Mouse (Mus musculus) intestine, postnatal 0 days (tissue): ENCODE data around the gene Kcnk13. TPM values are rescaled to one million over a fixed set of nuclear protein-coding genes. Genes with fewer than 3 reads are reported as not detected.

ENCODE experiments used
- ATAC-seq: fragments of 200-750 bp; cut with Nextera tagmentation; 2 replicates; pipeline ENCODE4 v1.8.0; 2017; ENCODE audit warnings: mild to moderate bottlenecking, moderate TSS enrichment, moderate library complexity
- H3K27ac ChIP-seq: fragments of 300-500 bp; sonication (generic); 2 replicates; pipeline ENCODE4 v1.5.1; 2014; ENCODE audit warnings: mild to moderate bottlenecking, low read depth, low read length, moderate library complexity
- H3K27me3 ChIP-seq: fragments of 300-500 bp; sonication (generic); replicated peaks from 2 replicates; pipeline ENCODE4 v1.6.1; 2014; ENCODE audit warnings: low read length, mixed read lengths; ENCODE audit not compliant: control insufficient read depth, insufficient read depth
- H3K36me3 ChIP-seq: fragments of 300-500 bp; sonication (generic); 2 replicates; pipeline ENCODE4 v1.6.1; 2014; ENCODE audit warnings: mild to moderate bottlenecking, moderate library complexity; ENCODE audit not compliant: control insufficient read depth, insufficient read depth
- H3K4me1 ChIP-seq: fragments of 300-500 bp; sonication (generic); replicated peaks from 2 replicates; pipeline ENCODE4 v1.6.1; 2014; ENCODE audit warnings: antibody characterized with exemption, low read length, mixed read lengths; ENCODE audit not compliant: control insufficient read depth, insufficient read depth
- H3K4me2 ChIP-seq: fragments of 300-500 bp; sonication (generic); replicated peaks from 2 replicates; pipeline ENCODE4 v1.6.1; 2014; ENCODE audit warnings: low read depth, mild to moderate bottlenecking, moderate library complexity
- H3K4me3 ChIP-seq: fragments of 300-500 bp; sonication (generic); 2 replicates; pipeline ENCODE4 v1.5.1; 2014; ENCODE audit warnings: low read depth, low read length
- H3K9ac ChIP-seq: fragments of 300-500 bp; sonication (generic); 2 replicates; pipeline ENCODE4 v1.6.1; 2014; ENCODE audit warnings: mild to moderate bottlenecking, low read depth, low read length
- H3K9me3 ChIP-seq: fragments of 300-500 bp; sonication (generic); 2 replicates; pipeline ENCODE4 v1.6.1; 2016; ENCODE audit warnings: mixed run types; ENCODE audit not compliant: control insufficient read depth
- CTCF ChIP-seq: sonication (generic); IDR thresholded peaks from 2 replicates; pipeline ENCODE4 v1.5.1; 2016; ENCODE audit warnings: low read depth, mild to moderate bottlenecking, control low read depth, antibody characterized with exemption, moderate library complexity
- WGBS: fragments of 180-500 bp; shearing (Covaris S2); extraction: QIAGEN DNeasy Blood & Tissue Kit; methylation state at CpG from one replicate; pipeline ENCODE4 v1.1.7; 2014; 5-methylcytosine and 5-hydroxymethylcytosine counted together
- polyA plus RNA-seq: library from polyadenylated mRNA; unstranded; fragments of >200 nt; fragmentation: Nextera tagmentation; extraction: Ambion mirVana; gene quantifications from 2 replicates; pipeline ENCODE4 v1.2.1, GENCODE M21; 2015

The Kcnk13 gene
- polyA plus RNA-seq, 1 experiment from 2014 or later: 0.43 TPM

DNA sequence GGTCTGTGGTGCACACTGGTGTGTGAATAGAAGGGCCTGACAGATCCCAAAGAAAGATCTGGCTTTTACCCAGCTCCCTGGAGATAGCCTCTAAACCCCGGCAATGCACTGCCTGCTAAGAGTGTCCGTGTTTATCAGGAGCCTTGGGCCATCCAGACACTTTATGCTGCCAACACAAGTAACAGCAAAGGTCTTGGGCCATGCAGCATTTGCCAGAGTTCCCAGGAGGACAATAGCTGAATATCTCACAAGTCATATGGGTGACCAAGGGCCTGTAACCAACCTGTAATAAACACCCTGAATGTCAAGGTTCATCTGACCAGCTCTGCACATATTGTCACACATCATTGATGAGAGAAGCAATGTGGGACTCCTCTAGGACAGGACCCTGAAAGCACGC, 123.7 kb downstream of the Kcnk13 start:
- Histone ChIP-seq H3K9ac (no peak overlapping the region), H3K4me3 (no peak overlapping the region), H3K4me2 (no peak overlapping the region), H3K36me3 (no peaks in the 10 kb centered on the region), H3K4me1 (no peaks in the 10 kb centered on the region), H3K9me3 (no peaks in the 10 kb centered on the region), H3K27ac (no peak overlapping the region), H3K27me3 (no peaks in the 10 kb centered on the region)
- no peak for ATAC-seq
- 83% methylated on average over 3 of the region's 3 CpGs for WGBS
- no peak for TF ChIP-seq CTCF

DNA sequence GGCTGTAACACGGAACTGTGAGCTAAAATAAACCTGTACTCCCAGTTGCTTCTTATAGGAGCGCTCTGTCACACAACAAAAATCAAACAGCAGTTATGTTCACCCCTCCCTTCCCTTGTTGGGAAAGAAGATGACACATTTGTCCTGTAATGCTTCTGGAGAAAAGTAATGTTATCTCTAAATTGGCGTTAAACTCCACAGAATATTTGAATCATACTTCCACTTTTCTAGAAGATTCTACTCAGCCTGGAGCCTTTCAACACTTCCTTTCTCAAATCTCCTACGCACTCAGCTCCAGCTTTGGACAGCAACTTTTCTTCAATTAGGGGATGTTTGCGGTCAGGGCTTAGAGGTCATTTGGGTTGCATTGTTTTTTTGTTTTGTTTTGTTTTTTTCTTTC, 125.0 kb downstream of the Kcnk13 start:
- H3K4me1 ChIP-seq: no peaks in the 10 kb centered on the region
- TF ChIP-seq CTCF: no peak
- no peak overlapping the region for H3K9ac ChIP-seq
- WGBS: 80% methylated on average over 5 of the region's 5 CpGs
- H3K4me2 ChIP-seq: no peak overlapping the region
- H3K36me3 ChIP-seq: no peaks in the 10 kb centered on the region
- no peak overlapping the region for H3K4me3 ChIP-seq
- ATAC-seq: no peak
- H3K27me3 ChIP-seq: no peaks in the 10 kb centered on the region
- no peak overlapping the region for H3K27ac ChIP-seq
- no peaks in the 10 kb centered on the region for H3K9me3 ChIP-seq

DNA sequence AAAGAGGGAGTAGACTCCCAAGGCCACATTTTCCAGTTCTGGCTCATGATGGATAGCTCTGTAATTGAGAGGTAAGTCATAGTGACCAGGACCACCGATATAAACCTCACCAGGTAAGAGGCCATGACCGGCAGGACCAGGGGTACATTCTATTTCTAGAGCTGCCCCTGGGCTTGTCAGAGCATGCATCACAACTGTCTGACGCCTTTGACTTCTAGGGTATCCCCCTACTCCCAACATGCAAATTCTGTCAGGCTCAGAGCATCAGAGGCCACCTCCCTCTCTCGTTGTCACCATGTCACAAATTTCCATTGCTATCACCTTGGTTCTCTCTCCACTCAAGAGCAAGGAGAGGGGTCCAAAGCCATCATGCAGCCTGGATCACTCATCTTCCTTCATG, 126.5 kb downstream of the Kcnk13 start:
- no peak overlapping the region for H3K4me3 ChIP-seq
- no peak overlapping the region for H3K4me2 ChIP-seq
- H3K4me1 ChIP-seq: no peaks in the 10 kb centered on the region
- H3K9ac ChIP-seq: no peak overlapping the region
- no peaks in the 10 kb centered on the region for H3K36me3 ChIP-seq
- H3K27me3 ChIP-seq: no peaks in the 10 kb centered on the region
- no peaks in the 10 kb centered on the region for H3K9me3 ChIP-seq
- no peak for ATAC-seq
- WGBS: 84% methylated on average over 4 of the region's 4 CpGs
- TF ChIP-seq CTCF: no peak
- no peak overlapping the region for H3K27ac ChIP-seq

DNA sequence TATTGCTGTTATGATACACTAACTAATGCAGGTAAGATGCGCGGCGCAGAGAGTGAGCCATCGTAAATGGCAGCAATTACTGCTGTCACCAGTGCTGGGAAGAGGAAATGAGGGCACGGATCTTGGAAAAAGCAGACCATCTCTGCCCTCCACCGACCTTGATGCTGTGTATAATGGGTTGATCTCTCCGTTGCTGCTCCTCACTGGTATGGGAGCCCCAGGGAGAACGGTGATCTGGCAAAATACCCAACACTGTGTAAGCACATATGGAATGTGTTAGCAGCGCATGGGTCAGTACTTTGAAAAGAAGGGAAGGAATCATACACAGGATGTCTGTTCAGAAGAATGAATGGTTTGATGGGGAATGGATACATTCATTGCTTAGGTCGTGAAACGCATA, 128.7 kb downstream of the Kcnk13 start:
- Histone ChIP-seq H3K4me3 (no peak overlapping the region), H3K4me2 (no peak overlapping the region), H3K9ac (no peak overlapping the region), H3K27ac (no peak overlapping the region), H3K36me3 (no peaks in the 10 kb centered on the region), H3K9me3 (no peaks in the 10 kb centered on the region), H3K4me1 (no peaks in the 10 kb centered on the region), H3K27me3 (no peaks in the 10 kb centered on the region)
- TF ChIP-seq CTCF: no peak
- ATAC-seq: no peak
- WGBS: 80% methylated on average over 11 of the region's 11 CpGs

- H3K9ac ChIP-seq: no peak overlapping the region
- no peaks in the 10 kb centered on the region for H3K27me3 ChIP-seq
- no peak overlapping the region for H3K4me2 ChIP-seq
- WGBS: 32% methylated on average over 3 of the region's 3 CpGs
- H3K4me1 ChIP-seq: no peaks in the 10 kb centered on the region
- no peak overlapping the region for H3K4me3 ChIP-seq
- no peaks in the 10 kb centered on the region for H3K9me3 ChIP-seq
- TF ChIP-seq CTCF: peak; percentile 10; the same call in 1 of the 2 replicates
- ATAC-seq: no peak
- no peaks in the 10 kb centered on the region for H3K36me3 ChIP-seq
- H3K27ac ChIP-seq: no peak overlapping the region
Observed at GRCm38 (mm10) chr12:100099971-100100706, 135.8 kb downstream of the Kcnk13 start.

GRCm38 (mm10) chr12:100100707-100101030, 136.4 kb downstream of the Kcnk13 start:
- no peak overlapping the region for H3K9ac ChIP-seq
- H3K4me3 ChIP-seq: no peak overlapping the region
- H3K27ac ChIP-seq: no peak overlapping the region
- H3K4me2 ChIP-seq: no peak overlapping the region
- H3K4me1 ChIP-seq: no peaks in the 10 kb centered on the region
- WGBS: 67% methylated on average over 3 of the region's 3 CpGs
- no peak for TF ChIP-seq CTCF
- no peak for ATAC-seq
- H3K36me3 ChIP-seq: no peaks in the 10 kb centered on the region
- no peaks in the 10 kb centered on the region for H3K9me3 ChIP-seq
- H3K27me3 ChIP-seq: no peaks in the 10 kb centered on the region

DNA sequence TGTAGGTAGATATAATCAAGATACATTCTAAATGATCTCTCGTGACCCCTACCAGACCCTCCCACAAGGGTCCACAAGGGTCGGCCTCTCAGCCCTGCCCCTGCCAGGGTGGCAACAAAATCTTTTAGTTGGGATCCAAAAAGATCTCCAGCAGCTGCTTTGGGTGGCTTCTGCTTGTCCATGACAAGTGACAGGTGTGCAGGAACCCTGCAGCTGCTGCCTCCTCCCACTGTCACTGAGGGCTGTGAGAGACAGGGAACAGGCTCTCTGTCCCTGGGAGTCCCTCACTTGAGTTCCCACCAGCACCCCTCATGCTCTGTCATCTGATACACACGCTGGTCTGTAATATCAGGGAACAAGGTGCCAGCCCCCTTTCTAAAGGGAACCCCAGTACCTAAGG, 137.4 kb downstream of the Kcnk13 start:
- no peaks in the 10 kb centered on the region for H3K4me1 ChIP-seq
- H3K4me2 ChIP-seq: no peak overlapping the region
- no peak overlapping the region for H3K9ac ChIP-seq
- no peaks in the 10 kb centered on the region for H3K9me3 ChIP-seq
- no peak overlapping the region for H3K4me3 ChIP-seq
- TF ChIP-seq CTCF: no peak
- no peaks in the 10 kb centered on the region for H3K27me3 ChIP-seq
- no peak overlapping the region for H3K27ac ChIP-seq
- no peaks in the 10 kb centered on the region for H3K36me3 ChIP-seq
- WGBS: 61% methylated on average over 3 of the region's 3 CpGs
- ATAC-seq: no peak
